Mouse (Mus musculus) C2C12 (cell line): ENCODE measurements around the gene Espn.

Experiments used
- CEBPB ChIP-seq: IDR thresholded peaks from one replicate; pipeline ENCODE4 v1.6.1; 2011; ENCODE audit warnings: low read depth, mild to moderate bottlenecking, control low read depth, moderate library complexity
- CTCF ChIP-seq: IDR thresholded peaks from one replicate; pipeline ENCODE4 v1.5.1; 2011; ENCODE audit not compliant: control insufficient read depth, insufficient read depth, insufficient read length
- FOSL1 ChIP-seq: IDR thresholded peaks from one replicate; pipeline ENCODE4 v1.8.0; 2011; ENCODE audit warnings: mild to moderate bottlenecking, low read length; ENCODE audit not compliant: poor library complexity, insufficient read depth, severe bottlenecking
- MAX ChIP-seq: IDR thresholded peaks from one replicate; pipeline ENCODE4 v1.6.1; 2011; ENCODE audit warnings: mild to moderate bottlenecking, control low read depth

- TF ChIP-seq CTCF (no peak), FOSL1 (no peak), CEBPB (no peak), MAX (no peak)
Observed at GRCm38 (mm10) chr4:152133213-152133612, 19.0 kb downstream of the Espn start.
